Mouse (Mus musculus): ENCODE measurements around the gene Traip. TPM values are rescaled to one million over a fixed set of nuclear protein-coding genes. Genes with fewer than 3 reads are reported as not detected.

The Traip gene
- polyA plus RNA-seq, 1 experiment from 2014 or later: 15.2 TPM

- H3K9ac ChIP-seq: no peak overlapping the region
- H3K9me3 ChIP-seq: no peaks in the 10 kb centered on the region
- H3K27me3 ChIP-seq (replicated peaks): no peaks in the 10 kb centered on the region
- ATAC-seq (ENCODE audit: low FRiP score, low read depth): no peak
- no peak overlapping the region for H3K27ac ChIP-seq
- H3K36me3 ChIP-seq: no peaks in the 10 kb centered on the region
- H3K4me3 ChIP-seq: no peak overlapping the region
- peaks cover 11% of the 10 kb centered on the region for H3K4me1 ChIP-seq
- 46% methylated on average over 13 of the region's 13 CpGs for WGBS
- H3K4me2 ChIP-seq (replicated peaks): no peak overlapping the region
These were observed 31.9 kb upstream of the Traip start for GRCm38 (mm10) chr9:107917895-107918608.

GRCm38 (mm10) chr9:107918884-107919283 lies 31.1 kb upstream of the Traip start:
- no peak for ATAC-seq (ENCODE audit: low FRiP score, low read depth)
- H3K9me3 ChIP-seq: no peaks in the 10 kb centered on the region
- no peak overlapping the region for H3K9ac ChIP-seq
- no peaks in the 10 kb centered on the region for H3K27me3 ChIP-seq (replicated peaks)
- H3K4me3 ChIP-seq: no peak overlapping the region
- peaks cover 11% of the 10 kb centered on the region for H3K4me1 ChIP-seq
- no peak overlapping the region for H3K4me2 ChIP-seq (replicated peaks)
- WGBS: 82% methylated on average over 6 of the region's 6 CpGs
- H3K27ac ChIP-seq: no peak overlapping the region
- H3K36me3 ChIP-seq: no peaks in the 10 kb centered on the region

- no peak overlapping the region for H3K27ac ChIP-seq
- peaks cover 11% of the 10 kb centered on the region for H3K4me1 ChIP-seq
- H3K4me2 ChIP-seq (replicated peaks): no peak overlapping the region
- H3K9ac ChIP-seq: no peak overlapping the region
- H3K27me3 ChIP-seq (replicated peaks): no peaks in the 10 kb centered on the region
- no peaks in the 10 kb centered on the region for H3K9me3 ChIP-seq
- WGBS: 89% methylated on average over 5 of the region's 5 CpGs
- no peak overlapping the region for H3K4me3 ChIP-seq
- H3K36me3 ChIP-seq: no peaks in the 10 kb centered on the region
- no peak for ATAC-seq (ENCODE audit: low FRiP score, low read depth)
These were observed 30.5 kb upstream of the Traip start for GRCm38 (mm10) chr9:107919441-107919840.

GRCm38 (mm10) chr9:107923021-107923420 lies 26.9 kb upstream of the Traip start:
- H3K27me3 ChIP-seq (replicated peaks): no peaks in the 10 kb centered on the region
- no peak overlapping the region for H3K27ac ChIP-seq
- H3K4me2 ChIP-seq (replicated peaks): no peak overlapping the region
- 31% methylated on average over 7 of the region's 7 CpGs for whole genome bisulfite sequencing
- no peak overlapping the region for H3K4me3 ChIP-seq
- no peak overlapping the region for H3K9ac ChIP-seq
- peaks cover 15% of the 10 kb centered on the region for H3K4me1 ChIP-seq
- no peak for ATAC-seq (ENCODE audit: low FRiP score, low read depth)
- H3K9me3 ChIP-seq: no peaks in the 10 kb centered on the region
- H3K36me3 ChIP-seq: no peaks in the 10 kb centered on the region

GRCm38 (mm10) chr9:107923956-107924355 lies 26.0 kb upstream of the Traip start:
- H3K4me2 ChIP-seq (replicated peaks): no peak overlapping the region
- WGBS: 56% methylated on average over 6 of the region's 6 CpGs

GRCm38 (mm10) chr9:107925251-107925650 lies 24.7 kb upstream of the Traip start:
- 20% methylated on average over 3 of the region's 3 CpGs for WGBS
- peaks cover 9% of the 10 kb centered on the region for H3K4me1 ChIP-seq
- H3K36me3 ChIP-seq: no peaks in the 10 kb centered on the region
- H3K9ac ChIP-seq: no peak overlapping the region
- no peaks in the 10 kb centered on the region for H3K27me3 ChIP-seq (replicated peaks)
- ATAC-seq (ENCODE audit: low FRiP score, low read depth): no peak
- no peak overlapping the region for H3K27ac ChIP-seq
- H3K9me3 ChIP-seq: no peaks in the 10 kb centered on the region
- no peak overlapping the region for H3K4me3 ChIP-seq
- H3K4me2 ChIP-seq (replicated peaks): no peak overlapping the region

More at GRCm38 (mm10) chr9:107923956-107924355, 26.0 kb upstream of the Traip start:
- no peak for ATAC-seq (ENCODE audit: low FRiP score, low read depth)
- Histone ChIP-seq H3K9me3 (no peaks in the 10 kb centered on the region), H3K27me3 (replicated peaks) (no peaks in the 10 kb centered on the region), H3K36me3 (no peaks in the 10 kb centered on the region), H3K9ac (no peak overlapping the region), H3K4me1 (peaks cover 9% of the 10 kb centered on the region), H3K27ac (no peak overlapping the region), H3K4me3 (no peak overlapping the region)

- Histone ChIP-seq H3K27me3 (replicated peaks) (no peaks in the 10 kb centered on the region), H3K4me3 (no peak overlapping the region), H3K36me3 (no peaks in the 10 kb centered on the region), H3K4me2 (replicated peaks) (no peak overlapping the region), H3K27ac (no peak overlapping the region), H3K4me1 (peaks cover 9% of the 10 kb centered on the region), H3K9me3 (no peaks in the 10 kb centered on the region), H3K9ac (no peak overlapping the region)
- no peak for ATAC-seq (ENCODE audit: low FRiP score, low read depth)
- 56% methylated on average over 9 of the region's 9 CpGs for WGBS
These were observed 23.0 kb upstream of the Traip start for GRCm38 (mm10) chr9:107926920-107927420.

GRCm38 (mm10) chr9:107927749-107928148 lies 22.2 kb upstream of the Traip start:
- no peaks in the 10 kb centered on the region for H3K9me3 ChIP-seq
- no peaks in the 10 kb centered on the region for H3K36me3 ChIP-seq
- H3K4me2 ChIP-seq (replicated peaks): no peak overlapping the region
- peaks cover 9% of the 10 kb centered on the region for H3K4me1 ChIP-seq
- no peak overlapping the region for H3K27ac ChIP-seq
- 87% methylated on average over 5 of the region's 5 CpGs for WGBS
- H3K9ac ChIP-seq: no peak overlapping the region
- ATAC-seq (ENCODE audit: low FRiP score, low read depth): no peak
- H3K4me3 ChIP-seq: no peak overlapping the region
- no peaks in the 10 kb centered on the region for H3K27me3 ChIP-seq (replicated peaks)

GRCm38 (mm10) chr9:107928169-107928568 lies 21.8 kb upstream of the Traip start, which contains the start of gene Actl11:
Actl11 (plus strand) TSS chr9:107928469.
- H3K9ac ChIP-seq: no peak within 1 kb of the TSS
- H3K27ac ChIP-seq: no peak within 1 kb of the TSS
- peaks cover 9% of the 10 kb centered on the region for H3K4me1 ChIP-seq
- no peaks in the 10 kb centered on the region for H3K9me3 ChIP-seq
- H3K4me2 ChIP-seq (replicated peaks): no peak within 1 kb of the TSS
- no peaks in the 10 kb centered on the region for H3K36me3 ChIP-seq
- 78% methylated on average over 3 of the region's 3 CpGs for WGBS
- ATAC-seq (ENCODE audit: low FRiP score, low read depth): no peak
- no peaks in the 10 kb centered on the region for H3K27me3 ChIP-seq (replicated peaks)
- H3K4me3 ChIP-seq: no peak within 1 kb of the TSS

GRCm38 (mm10) chr9:107932221-107932620 lies 17.7 kb upstream of the Traip start:
- 32% methylated on average over 4 of the region's 4 CpGs for WGBS
- ATAC-seq (ENCODE audit: low FRiP score, low read depth): no peak
- H3K4me1 ChIP-seq: peaks cover 16% of the 10 kb centered on the region

GRCm38 (mm10) chr9:107934146-107934545 lies 15.8 kb upstream of the Traip start:
- no peak for ATAC-seq (ENCODE audit: low FRiP score, low read depth)
- WGBS: 88% methylated on average over 11 of the region's 11 CpGs
- Histone ChIP-seq H3K4me1 (peaks cover 16% of the 10 kb centered on the region), H3K36me3 (no peaks in the 10 kb centered on the region), H3K4me2 (replicated peaks) (no peak overlapping the region), H3K4me3 (no peak overlapping the region), H3K9ac (no peak overlapping the region), H3K27ac (no peak overlapping the region), H3K9me3 (no peaks in the 10 kb centered on the region), H3K27me3 (replicated peaks) (peaks cover 5% of the 10 kb centered on the region; the same call in 1 of the 2 replicates)

More at GRCm38 (mm10) chr9:107932221-107932620, 17.7 kb upstream of the Traip start:
- H3K4me2 ChIP-seq (replicated peaks): no peak overlapping the region
- no peak overlapping the region for H3K9ac ChIP-seq
- peaks cover 5% of the 10 kb centered on the region; the same call in 1 of the 2 replicates for H3K27me3 ChIP-seq (replicated peaks)
- no peaks in the 10 kb centered on the region for H3K36me3 ChIP-seq
- H3K4me3 ChIP-seq: no peak overlapping the region
- H3K27ac ChIP-seq: no peak overlapping the region
- no peaks in the 10 kb centered on the region for H3K9me3 ChIP-seq

GRCm38 (mm10) chr9:107935374-107935773 lies 14.6 kb upstream of the Traip start, which contains the start of gene Camkv:
Camkv (plus strand) TSS chr9:107935674.
- H3K4me1 ChIP-seq: peaks cover 16% of the 10 kb centered on the region
- peak within 1 kb of the TSS; percentile 60 for H3K9ac ChIP-seq
- H3K27ac ChIP-seq: no peak within 1 kb of the TSS
- H3K4me3 ChIP-seq: peak within 1 kb of the TSS; percentile 46
- 12% methylated on average over 3 of the region's 3 CpGs for WGBS
- H3K4me2 ChIP-seq (replicated peaks): peak within 1 kb of the TSS; percentile 94
- peaks cover 5% of the 10 kb centered on the region; the same call in 1 of the 2 replicates for H3K27me3 ChIP-seq (replicated peaks)
- H3K9me3 ChIP-seq: no peaks in the 10 kb centered on the region
- no peak for ATAC-seq (ENCODE audit: low FRiP score, low read depth)
- H3K36me3 ChIP-seq: no peaks in the 10 kb centered on the region
